Mouse (Mus musculus) G1E (cell line): ENCODE measurements at regions not wholly inside any gene's neighbourhood (a gene's known extent, or its start where the extent isn't known, plus 50 kb on each side); places are given as distances from the start of the nearest gene placed in this dataset.

Source experiments
- CTCF ChIP-seq: IDR thresholded peaks from 2 replicates; pipeline ENCODE4 v1.5.1; 2012; ENCODE audit warnings: low read depth, low read length, inconsistent platforms, mixed read lengths
- GATA1 ChIP-seq: IDR thresholded peaks from 2 replicates; pipeline ENCODE4 v1.6.1; 2012; ENCODE audit warnings: borderline replicate concordance, low read length, inconsistent platforms, mixed read lengths

DNA sequence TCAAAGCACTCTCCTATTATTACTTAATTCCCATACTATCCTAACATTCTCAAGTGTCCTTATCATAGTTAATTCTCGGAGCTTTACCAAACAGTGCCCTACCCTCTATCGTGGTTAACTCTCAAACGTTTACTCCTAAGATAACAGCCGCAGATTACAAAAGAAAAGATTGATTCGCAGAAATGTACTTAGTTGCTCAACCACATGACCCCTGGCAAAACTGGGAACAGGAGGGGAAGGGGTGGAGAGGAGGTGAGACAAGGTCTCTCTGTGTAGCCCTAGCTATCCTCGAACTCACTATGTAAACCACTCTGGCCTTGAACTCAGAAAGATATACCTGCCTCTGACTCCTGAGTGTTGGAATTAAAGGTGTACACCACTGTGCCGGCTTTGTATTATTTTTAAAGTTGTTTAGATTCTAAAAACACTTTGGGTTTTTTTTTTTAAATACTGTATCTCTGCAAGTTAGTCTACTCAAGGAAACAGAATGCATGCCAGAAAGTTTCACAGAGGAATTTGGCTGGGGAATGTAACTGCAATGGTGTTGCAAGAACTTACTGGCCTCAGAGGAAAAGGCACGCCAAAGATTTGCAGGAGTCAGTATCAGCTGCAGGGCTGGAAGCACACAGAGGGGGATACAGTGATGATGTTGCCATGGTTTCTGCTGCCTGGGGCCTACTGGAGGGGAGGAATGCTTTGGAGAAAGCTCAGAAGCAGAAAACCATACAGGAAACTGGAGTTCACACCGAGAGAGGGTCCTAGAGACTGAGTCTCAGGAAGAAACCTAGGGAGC is 273.0 kb downstream of the Basp1 start:
- TF ChIP-seq CTCF (no peak), GATA1 (no peak)
